Mouse (Mus musculus) C2C12 (cell line): ENCODE results near the gene Adgrg5.

Source experiments
- CTCF ChIP-seq: IDR thresholded peaks from one replicate; pipeline ENCODE4 v1.5.1; 2011; ENCODE audit not compliant: control insufficient read depth, insufficient read depth, insufficient read length
- MYOG ChIP-seq: IDR thresholded peaks from one replicate; pipeline ENCODE4 v1.6.1; 2011; ENCODE audit not compliant: control insufficient read depth, insufficient read length; ENCODE audit errors: extremely low read depth

- TF ChIP-seq CTCF, result no peak
- no peak for TF ChIP-seq MYOG
These were observed 68.0 kb downstream of the Adgrg5 start for GRCm38 (mm10) chr8:94991454-94991994.
